Mouse (Mus musculus) limb, embryonic 13.5 days (tissue): ENCODE data around the gene Zfp873. TPM values are rescaled to one million over a fixed set of nuclear protein-coding genes. Genes with fewer than 3 reads are reported as not detected.
"Not testable (repeated sequence)": the region's sequence is repeated elsewhere in the genome, so short reads cannot be mapped to it uniquely, and the experiment has no call there.

ENCODE experiments used
- ATAC-seq: fragments of 200-750 bp; cut with Nextera tagmentation; 2 replicates; pipeline ENCODE4 v1.8.0; 2017; ENCODE audit warnings: low read depth, moderate number of reproducible peaks, moderate TSS enrichment; ENCODE audit not compliant: low FRiP score
- H3K27ac ChIP-seq: fragments of 300-500 bp; sonication (generic); 2 replicates; pipeline ENCODE4 v1.5.1; 2015; ENCODE audit warnings: inconsistent platforms, mild to moderate bottlenecking, moderate library complexity
- H3K27me3 ChIP-seq: fragments of 300-500 bp; sonication (generic); 2 replicates; pipeline ENCODE4 v1.6.1; 2015; ENCODE audit warnings: mild to moderate bottlenecking, inconsistent platforms
- H3K36me3 ChIP-seq: fragments of 300-500 bp; sonication (generic); 2 replicates; pipeline ENCODE4 v1.6.1; 2015; ENCODE audit warnings: inconsistent platforms, mild to moderate bottlenecking, moderate library complexity
- H3K4me1 ChIP-seq: fragments of 300-500 bp; sonication (generic); 2 replicates; pipeline ENCODE4 v1.6.1; 2015; ENCODE audit warnings: inconsistent platforms
- H3K4me2 ChIP-seq: fragments of 300-500 bp; sonication (generic); replicated peaks from 2 replicates; pipeline ENCODE4 v1.6.1; 2015; ENCODE audit warnings: inconsistent platforms, mild to moderate bottlenecking, moderate library complexity
- H3K4me3 ChIP-seq: fragments of 300-500 bp; sonication (generic); 2 replicates; pipeline ENCODE4 v1.5.1; 2015; ENCODE audit warnings: moderate library complexity, mild to moderate bottlenecking, inconsistent platforms
- H3K9ac ChIP-seq: fragments of 300-500 bp; sonication (generic); 2 replicates; pipeline ENCODE4 v1.6.1; 2015; ENCODE audit warnings: mild to moderate bottlenecking, inconsistent platforms
- H3K9me3 ChIP-seq: fragments of 300-500 bp; sonication (generic); 2 replicates; pipeline ENCODE4 v1.6.1; 2016; ENCODE audit warnings: inconsistent platforms
- WGBS: fragments of 180-500 bp; shearing (Covaris S2); methylation state at CpG from one replicate; pipeline ENCODE4 v1.1.7; 2015; 5-methylcytosine and 5-hydroxymethylcytosine counted together
- polyA plus RNA-seq: library from polyadenylated mRNA; unstranded; fragments of >200 nt; fragmentation: Nextera tagmentation; extraction: Ambion mirVana; gene quantifications from 2 replicates; pipeline ENCODE4 v1.2.1, GENCODE M21; 2015

Gene Zfp873
- 15.5 and 17.1 TPM in 2 replicates for polyA plus RNA-seq

DNA sequence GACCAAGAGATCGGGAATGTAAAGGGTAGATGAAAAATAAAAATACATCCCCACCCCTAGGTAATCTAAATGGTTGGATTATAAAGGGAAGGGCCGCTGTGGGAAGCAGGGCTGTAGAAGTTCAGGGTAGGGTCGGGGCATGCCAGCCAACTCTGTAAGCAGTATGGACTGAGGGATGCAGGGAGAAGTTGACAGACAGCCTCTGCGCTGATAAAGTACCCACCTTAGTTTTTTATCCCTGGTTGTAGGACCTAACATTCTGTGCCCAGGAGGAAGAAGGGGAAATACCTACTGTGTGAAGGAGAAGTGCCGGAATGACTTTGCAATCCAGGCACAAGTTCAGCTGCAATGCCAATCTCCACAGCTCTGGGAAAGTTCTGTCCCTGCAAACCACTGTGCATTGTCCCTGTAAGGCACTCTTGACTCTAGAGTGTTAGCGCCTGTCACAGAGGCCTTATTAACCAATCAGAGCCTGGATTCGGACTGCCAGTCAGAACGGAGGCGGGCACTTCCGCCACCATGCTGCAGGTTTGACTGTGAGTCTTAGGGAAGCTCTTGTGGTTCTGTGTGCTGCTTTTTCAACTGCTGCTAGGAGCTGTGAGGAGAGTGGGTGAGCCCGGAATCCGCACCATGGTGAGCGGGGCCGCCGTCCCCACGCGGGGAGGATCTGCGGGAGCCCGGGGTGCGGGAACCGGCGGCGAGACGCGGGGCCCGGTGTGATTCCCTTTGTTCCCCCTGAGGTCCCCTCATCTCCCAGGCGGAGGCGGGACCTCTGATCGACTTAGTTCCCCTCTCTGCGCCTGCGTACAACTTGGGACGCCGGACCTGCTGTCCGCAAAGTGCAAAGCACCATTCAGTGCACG, at the start of gene Zfp873:
Zfp873 (plus strand) TSS at position 527 of the 863 bp plus-strand sequence.
- H3K27ac ChIP-seq: peak within 1 kb of the TSS; percentile 95
- peaks cover 33% of the 10 kb centered on the region for H3K36me3 ChIP-seq
- peak within 1 kb of the TSS; percentile 60 for H3K4me3 ChIP-seq
- 10% methylated on average over 35 of the region's 35 CpGs for WGBS
- no peaks in the 10 kb centered on the region for H3K27me3 ChIP-seq
- no peaks in the 10 kb centered on the region for H3K4me1 ChIP-seq
- peaks cover 51% of the 10 kb centered on the region for H3K9me3 ChIP-seq
- peak within 1 kb of the TSS; percentile 64 for H3K4me2 ChIP-seq
- peak; percentile 99 for ATAC-seq
- H3K9ac ChIP-seq: peak within 1 kb of the TSS; percentile 87

DNA sequence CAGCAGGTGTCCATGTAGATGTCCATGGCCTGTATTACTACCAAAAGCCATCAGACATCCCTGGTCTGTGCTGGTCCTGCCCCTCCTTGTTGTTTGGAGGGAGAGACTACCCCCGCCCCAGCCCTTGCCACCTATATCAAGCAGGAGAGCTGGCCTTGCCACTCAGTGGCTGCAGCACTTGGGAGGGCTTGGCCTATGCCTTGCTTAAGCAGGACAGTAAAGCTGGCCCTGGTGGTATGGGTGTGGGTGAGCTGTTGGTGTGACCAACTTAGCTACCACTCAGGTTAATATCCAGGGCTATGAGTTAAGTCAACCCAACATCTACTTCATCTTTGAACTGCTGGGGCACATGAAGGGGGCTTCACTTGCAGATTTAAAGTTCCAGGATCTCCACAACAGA, 44.7 kb upstream of the Zfp873 start:
- not testable (repeated sequence) for H3K9ac ChIP-seq, H3K4me1 ChIP-seq, H3K4me3 ChIP-seq, H3K27me3 ChIP-seq, H3K27ac ChIP-seq, H3K4me2 ChIP-seq, ATAC-seq
- Histone ChIP-seq H3K9me3 (peaks cover 36% of the 10 kb centered on the region), H3K36me3 (peaks cover 44% of the 10 kb centered on the region)
- WGBS: 96% methylated on average over 1 of the region's 1 CpGs

DNA sequence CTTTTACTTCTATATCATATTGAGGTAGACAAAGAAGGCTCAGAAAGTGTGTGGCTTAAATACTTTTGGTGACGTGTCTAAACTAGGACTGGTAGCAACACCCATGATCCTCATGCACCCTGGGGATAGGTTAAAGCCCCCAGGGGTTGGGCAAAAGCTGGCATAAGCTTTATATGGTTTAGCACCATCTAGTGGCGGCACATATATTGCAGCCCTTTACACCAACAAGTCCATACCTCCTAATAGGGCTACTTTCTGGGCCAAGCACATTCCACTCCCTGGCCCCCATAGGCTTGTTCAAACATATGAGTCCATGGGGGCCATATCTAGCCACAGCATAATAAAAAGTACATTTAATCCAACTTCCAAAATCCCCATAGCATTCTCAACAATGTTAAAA, 43.1 kb upstream of the Zfp873 start:
- H3K27me3 ChIP-seq, H3K4me3 ChIP-seq, H3K9ac ChIP-seq, H3K4me1 ChIP-seq, ATAC-seq, H3K4me2 ChIP-seq, H3K27ac ChIP-seq: not testable (repeated sequence)
- Histone ChIP-seq H3K36me3 (peaks cover 43% of the 10 kb centered on the region), H3K9me3 (peaks cover 51% of the 10 kb centered on the region)
- 54% methylated on average over 2 of the region's 2 CpGs for WGBS

DNA sequence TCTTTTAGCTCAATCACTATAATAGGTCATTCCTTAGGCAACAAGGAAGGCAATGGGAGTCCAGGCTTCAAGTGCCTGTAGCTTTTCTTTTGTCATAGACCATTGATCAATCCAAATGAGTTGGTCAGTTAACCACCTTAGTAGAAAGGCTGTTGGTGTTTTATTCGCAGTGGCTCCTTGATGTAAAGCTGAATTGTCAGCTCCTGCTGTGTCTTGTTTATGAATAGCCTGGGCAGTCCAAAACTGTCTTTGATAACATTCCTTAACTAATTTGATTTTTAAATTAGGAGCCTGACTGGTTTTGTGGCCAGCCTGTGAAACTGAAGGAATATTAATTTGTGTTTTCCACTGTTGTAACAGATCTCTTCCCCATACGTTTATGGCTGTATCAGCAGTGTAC, 5.7 kb upstream of the Zfp873 start:
- no peak for ATAC-seq
- Histone ChIP-seq H3K4me2 (no peak overlapping the region), H3K4me3 (no peak overlapping the region), H3K27ac (no peak overlapping the region), H3K27me3 (no peaks in the 10 kb centered on the region), H3K36me3 (0 out of 2 replicates have a peak, but pooled peaks cover 3% of the 10 kb centered on the region), H3K4me1 (no peaks in the 10 kb centered on the region), H3K9me3 (peaks cover 13% of the 10 kb centered on the region), H3K9ac (no peak overlapping the region)
- WGBS: 76% methylated on average over 2 of the region's 2 CpGs

DNA sequence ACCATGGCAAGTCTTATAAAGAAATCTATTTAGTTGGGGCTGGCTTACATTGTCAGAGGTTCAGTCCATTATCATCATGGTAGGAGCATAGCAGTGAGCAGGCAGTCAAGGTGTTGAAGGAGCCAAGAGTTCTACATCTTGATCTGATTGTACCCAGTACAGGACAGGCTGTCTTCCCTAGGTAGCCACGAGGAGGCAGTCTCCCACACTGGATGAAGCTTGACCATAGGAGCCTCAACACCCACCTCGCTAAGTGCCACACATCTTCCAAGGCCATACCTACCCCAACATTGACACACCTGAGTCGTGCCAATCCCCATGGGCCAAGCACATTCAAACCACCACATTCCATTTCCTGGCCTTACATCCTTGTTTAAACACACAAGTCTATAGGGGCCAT, 1.3 kb upstream of the Zfp873 start:
- no peak overlapping the region for H3K9ac ChIP-seq
- H3K4me1 ChIP-seq: no peaks in the 10 kb centered on the region
- H3K4me2 ChIP-seq: no peak overlapping the region
- no peak for ATAC-seq
- H3K36me3 ChIP-seq: peaks cover 21% of the 10 kb centered on the region
- no peaks in the 10 kb centered on the region for H3K27me3 ChIP-seq
- H3K9me3 ChIP-seq: peaks cover 39% of the 10 kb centered on the region
- H3K27ac ChIP-seq: no peak overlapping the region
- WGBS: 83% methylated on average over 3 of the region's 3 CpGs
- no peak overlapping the region for H3K4me3 ChIP-seq

DNA sequence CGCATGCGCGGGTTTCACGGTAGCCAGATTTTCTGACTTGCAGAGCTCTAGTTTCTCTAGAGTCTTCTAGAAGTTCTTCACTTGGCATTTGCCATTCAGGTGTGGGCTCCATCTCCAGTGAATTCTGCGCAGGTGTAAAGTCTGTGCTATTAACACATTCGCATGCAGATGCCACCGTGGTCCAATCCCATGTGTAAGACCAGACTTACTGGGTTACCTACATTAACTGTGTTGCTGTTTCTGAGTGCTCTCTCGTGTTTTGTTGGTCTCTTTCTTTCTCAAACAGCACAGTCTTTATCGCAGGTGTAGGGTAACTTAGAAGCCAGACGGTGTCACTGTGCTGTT, 509 bp downstream of the Zfp873 start:
- Histone ChIP-seq H3K4me2 (peak overlapping the region; percentile 64), H3K27ac (peak overlapping the region; percentile 95), H3K36me3 (peaks cover 37% of the 10 kb centered on the region), H3K9ac (peak overlapping the region; percentile 87), H3K4me3 (peak overlapping the region; percentile 60), H3K9me3 (peaks cover 57% of the 10 kb centered on the region)
- 26% methylated on average over 10 of the region's 10 CpGs for whole genome bisulfite sequencing
- not testable (repeated sequence) for H3K27me3 ChIP-seq, H3K4me1 ChIP-seq, ATAC-seq

DNA sequence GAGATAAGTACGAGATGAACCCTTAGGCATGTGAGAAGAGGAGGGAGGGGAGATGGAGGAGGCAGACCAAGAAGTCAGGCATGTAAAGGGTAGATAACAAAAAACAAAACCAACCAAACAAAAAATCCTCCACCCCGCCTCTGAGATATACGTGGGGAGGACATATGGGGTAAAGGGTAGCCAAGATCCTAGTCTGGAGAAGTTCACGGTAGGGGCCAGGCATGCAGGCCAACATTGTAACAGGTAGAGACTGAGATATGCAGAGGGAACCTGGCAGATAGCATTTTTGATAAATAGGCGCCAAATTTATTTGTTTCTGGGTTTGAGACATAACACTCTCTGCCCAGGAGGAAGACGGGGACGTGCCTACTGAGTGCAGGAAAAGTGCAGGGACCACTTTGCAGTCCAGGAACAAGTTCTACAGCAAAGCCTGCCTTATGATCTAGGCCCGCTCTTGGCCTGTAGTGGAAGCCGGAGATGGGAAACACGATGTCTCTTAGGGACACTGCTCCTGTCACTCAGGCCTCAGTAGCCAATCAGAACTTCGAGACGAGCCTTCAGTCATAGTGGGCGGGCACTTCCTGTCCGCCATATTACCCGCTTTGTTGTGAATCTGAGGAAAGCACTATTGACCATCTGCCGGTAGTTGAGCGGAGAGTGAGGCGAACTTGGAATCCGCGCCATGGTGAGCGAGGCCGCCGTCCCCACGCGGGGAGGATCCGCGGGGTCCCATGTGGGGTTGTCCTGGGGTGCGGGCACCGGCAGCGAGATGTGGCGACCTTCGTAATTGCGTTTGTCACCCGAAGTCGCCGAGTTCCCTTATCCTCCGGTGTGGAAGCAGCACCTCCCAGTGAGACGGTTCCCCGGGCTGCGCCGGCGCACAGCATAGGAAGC, 35.1 kb downstream of the Zfp873 start, which contains the start of gene BC024063:
BC024063 (plus strand) TSS at position 626 of the 894 bp plus-strand sequence.
- peak; percentile 97 for ATAC-seq
- H3K4me2 ChIP-seq: peak within 1 kb of the TSS; percentile 58
- peaks cover 14% of the 10 kb centered on the region; the same call in 1 of the 2 replicates for H3K36me3 ChIP-seq
- H3K4me1 ChIP-seq, H3K27me3 ChIP-seq: not testable (repeated sequence)
- peaks cover 16% of the 10 kb centered on the region for H3K9me3 ChIP-seq
- peak within 1 kb of the TSS; percentile 72 for H3K9ac ChIP-seq
- H3K27ac ChIP-seq: peak within 1 kb of the TSS; percentile 74; the same call in 1 of the 2 replicates
- H3K4me3 ChIP-seq: peak within 1 kb of the TSS; percentile 50
- WGBS: 17% methylated on average over 42 of the region's 42 CpGs

DNA sequence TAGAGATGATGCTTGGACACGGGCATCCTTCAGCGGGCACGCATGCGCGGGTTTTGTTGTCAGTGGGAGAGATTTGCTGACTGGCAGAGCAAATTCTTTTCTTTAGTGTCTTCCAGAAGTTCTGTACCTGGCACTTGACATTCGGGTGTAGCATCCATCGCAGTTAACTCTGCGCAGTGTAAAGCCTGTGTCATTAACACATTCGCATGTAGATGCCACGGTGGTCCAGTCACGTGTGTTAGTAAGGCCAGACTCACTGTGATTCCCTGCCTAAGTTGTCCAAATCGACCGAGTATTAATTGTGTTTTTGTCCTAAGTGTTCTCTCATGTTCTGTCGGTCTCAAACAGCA, 35.7 kb downstream of the Zfp873 start:
- Histone ChIP-seq H3K9ac (peak overlapping the region; percentile 72), H3K9me3 (peaks cover 17% of the 10 kb centered on the region), H3K36me3 (peaks cover 15% of the 10 kb centered on the region; the same call in 1 of the 2 replicates), H3K4me2 (peak overlapping the region; percentile 58), H3K4me3 (peak overlapping the region; percentile 50)
- H3K27ac ChIP-seq, ATAC-seq, H3K27me3 ChIP-seq, H3K4me1 ChIP-seq: not testable (repeated sequence)
- WGBS: 19% methylated on average over 14 of the region's 14 CpGs

Other genes starting within 250 kb of the Zfp873 start
- 4.6 and 5.7 TPM in 2 replicates for gene Gm4767, start 235.9 kb upstream of the Zfp873 start, polyA plus RNA-seq
- gene Gm32687, start 184.2 kb upstream of the Zfp873 start, polyA plus RNA-seq: 11.4 and 11.6 TPM in 2 replicates
- gene Zfp781, start 117.6 kb upstream of the Zfp873 start, polyA plus RNA-seq: 2.9 and 3.9 TPM in 2 replicates
- 6.2 and 6.5 TPM in 2 replicates for gene BC024063, start 35.2 kb downstream of the Zfp873 start, polyA plus RNA-seq
- gene AU041133, start 79.9 kb downstream of the Zfp873 start, polyA plus RNA-seq: 7.0 and 7.5 TPM in 2 replicates
- 18.5 and 19.8 TPM in 2 replicates for gene Zfp938, start 193.2 kb downstream of the Zfp873 start, polyA plus RNA-seq